Mouse (Mus musculus) spleen, postnatal 4 days (tissue): Measurements from ENCODE around the gene Olfr1101.

Experiments
- DNase-seq, 2 experiments: peaks; one replicate each; pipeline ENCODE4 v3.0.0; 2022; ENCODE audit warnings: low spot score in 2 of 2

Gene Olfr1101

DNA sequence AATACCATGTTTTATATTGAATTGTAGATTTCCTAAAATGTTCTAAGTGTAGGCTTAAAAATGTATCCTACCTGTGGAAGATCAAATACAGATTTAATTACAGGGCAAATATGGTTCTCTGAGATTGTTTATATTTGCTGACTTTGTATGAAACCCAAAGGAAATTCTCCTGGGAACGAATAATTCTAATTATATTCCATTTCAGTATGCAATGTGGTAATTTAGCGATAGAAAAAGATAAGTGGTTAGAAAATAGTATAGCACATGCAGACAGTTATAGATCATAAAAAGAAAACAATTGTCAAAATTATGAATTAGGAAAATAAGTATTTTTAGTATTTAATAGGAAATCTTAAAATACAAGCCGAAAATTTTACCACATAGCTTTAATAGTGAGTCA, at the start of gene Olfr1101:
Gene Olfr1101, minus strand, starts transcription at position 101 of the 400 bp plus-strand sequence.
- no peak for DNase-seq

- DNase-seq, result no peak
These were observed 45.4 kb upstream of the Olfr1101 start, which contains the start of gene Olfr1105 for GRCm38 (mm10) chr2:87036431-87036830. Gene Olfr1105, minus strand, starts transcription at chr2:87036531.

DNA sequence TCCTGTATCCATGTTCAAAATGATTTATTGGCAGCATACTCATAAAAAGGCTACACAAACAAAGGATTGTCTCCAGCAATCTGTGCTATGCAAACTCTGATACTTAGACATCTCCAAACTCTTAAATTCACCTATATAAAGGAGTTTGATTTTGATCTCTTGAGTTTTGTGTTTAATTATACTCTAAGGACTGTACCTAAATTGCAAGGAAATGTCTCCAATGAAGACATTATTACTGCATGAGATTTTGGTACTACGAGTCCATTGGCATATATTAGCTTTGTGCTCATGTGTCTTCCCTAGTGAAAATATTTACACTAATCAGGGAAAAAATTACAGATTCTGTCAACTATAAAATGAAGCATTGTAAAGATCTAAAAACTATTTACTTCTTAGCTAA, 36.0 kb upstream of the Olfr1101 start, which contains the start of gene Olfr1104:
Gene Olfr1104, minus strand, starts transcription at position 101 of the 400 bp plus-strand sequence.
- DNase-seq, result no peak

GRCm38 (mm10) chr2:86998098-86998497, 7.1 kb upstream of the Olfr1101 start, which contains the start of gene Olfr1102:
Gene Olfr1102, plus strand, starts transcription at chr2:86998398.
- DNase-seq, result no peak

DNA sequence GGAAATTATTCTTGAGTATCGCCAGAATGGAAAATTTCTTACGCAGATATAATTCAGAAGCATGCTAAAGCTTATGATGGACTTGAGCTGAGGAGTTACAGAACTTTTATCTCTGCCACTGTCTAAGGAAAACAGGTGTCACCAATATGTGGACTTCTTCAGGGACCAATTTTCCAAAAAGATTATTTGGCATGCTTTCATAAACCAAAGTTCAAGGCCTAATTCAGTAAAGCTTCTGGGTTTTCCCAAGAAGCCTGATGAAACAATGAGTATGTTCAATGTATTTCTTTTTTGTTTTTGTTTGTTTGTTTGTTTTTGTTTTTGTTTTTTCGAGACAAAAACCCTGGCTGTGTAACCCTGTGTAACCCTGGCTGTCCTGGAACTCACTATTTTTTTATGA, 11.2 kb downstream of the Olfr1101 start, which contains the start of gene Olfr1100:
Gene Olfr1100, minus strand, starts transcription at position 101 of the 400 bp plus-strand sequence.
- no peak for DNase-seq

- DNase-seq, result no peak
These were observed 30.4 kb downstream of the Olfr1101 start, which contains the start of gene Olfr1099 for GRCm38 (mm10) chr2:86960593-86960992. Gene Olfr1099, minus strand, starts transcription at chr2:86960693.
